Mouse (Mus musculus): Measurements from ENCODE around the gene Tcte2. TPM values are rescaled to one million over a fixed set of nuclear protein-coding genes. Genes with fewer than 3 reads are reported as not detected.

Tcte2 gene
- polyA plus RNA-seq, 1 experiment from 2014 or later, result 6.8 TPM

GRCm38 (mm10) chr17:13671732-13672131, 89.9 kb downstream of the Tcte2 start:
- DNase-seq (ENCODE audit: low spot score) (no peak), ATAC-seq (ENCODE audit: insufficient read depth, low FRiP score, low TSS enrichment) (no peak)
- no peak overlapping the region for H3K4me3 ChIP-seq (ENCODE audit: low read depth, low read length)
- no peak overlapping the region for H3K27ac ChIP-seq (ENCODE audit: low read depth, low read length)
- peaks cover 31% of the 10 kb centered on the region for H3K4me1 ChIP-seq (ENCODE audit: control insufficient read depth, insufficient read depth, low read length)
- H3K9me3 ChIP-seq (ENCODE audit: control insufficient read depth, low read length), result no peaks in the 10 kb centered on the region
- no peak overlapping the region for H3K4me2 ChIP-seq (ENCODE audit: low read depth)
- no peak overlapping the region for H3K9ac ChIP-seq (ENCODE audit: low read length)
- 62% methylated on average over 4 of the region's 4 CpGs for WGBS
- no peaks in the 10 kb centered on the region for H3K36me3 ChIP-seq (ENCODE audit: control insufficient read depth, insufficient read depth, low read length)
- no peaks in the 10 kb centered on the region for H3K27me3 ChIP-seq (ENCODE audit: control insufficient read depth, insufficient read depth, low read length)

GRCm38 (mm10) chr17:13670227-13670626, 91.4 kb downstream of the Tcte2 start:
- DNase-seq (ENCODE audit: low spot score), result no peak
- Histone ChIP-seq H3K27ac (ENCODE audit: low read depth, low read length) (no peak overlapping the region), H3K9ac (ENCODE audit: low read length) (no peak overlapping the region), H3K4me2 (ENCODE audit: low read depth) (no peak overlapping the region), H3K4me1 (ENCODE audit: control insufficient read depth, insufficient read depth, low read length) (peaks cover 31% of the 10 kb centered on the region), H3K9me3 (ENCODE audit: control insufficient read depth, low read length) (no peaks in the 10 kb centered on the region), H3K27me3 (ENCODE audit: control insufficient read depth, insufficient read depth, low read length) (no peaks in the 10 kb centered on the region), H3K4me3 (ENCODE audit: low read depth, low read length) (no peak overlapping the region), H3K36me3 (ENCODE audit: control insufficient read depth, insufficient read depth, low read length) (no peaks in the 10 kb centered on the region)
- no peak for ATAC-seq (ENCODE audit: insufficient read depth, low FRiP score, low TSS enrichment)

- ATAC-seq (ENCODE audit: insufficient read depth, low FRiP score, low TSS enrichment), result no peak; the same call in 1 of the 2 replicates
- Histone ChIP-seq H3K36me3 (ENCODE audit: control insufficient read depth, insufficient read depth, low read length) (no peaks in the 10 kb centered on the region), H3K27me3 (ENCODE audit: control insufficient read depth, insufficient read depth, low read length) (no peaks in the 10 kb centered on the region), H3K4me3 (ENCODE audit: low read depth, low read length) (no peak overlapping the region), H3K27ac (ENCODE audit: low read depth, low read length) (peak overlapping the region; percentile 92; the same call in 1 of the 2 replicates), H3K9ac (ENCODE audit: low read length) (peak overlapping the region; percentile 30; the same call in 1 of the 2 replicates), H3K4me2 (ENCODE audit: low read depth) (peak overlapping the region; percentile 23; the same call in 1 of the 2 replicates), H3K4me1 (ENCODE audit: control insufficient read depth, insufficient read depth, low read length) (peaks cover 31% of the 10 kb centered on the region), H3K9me3 (ENCODE audit: control insufficient read depth, low read length) (no peaks in the 10 kb centered on the region)
- 29% methylated on average over 8 of the region's 8 CpGs for WGBS
- no peak for DNase-seq (ENCODE audit: low spot score)
Measured at GRCm38 (mm10) chr17:13669206-13669605, 92.4 kb downstream of the Tcte2 start.

DNA sequence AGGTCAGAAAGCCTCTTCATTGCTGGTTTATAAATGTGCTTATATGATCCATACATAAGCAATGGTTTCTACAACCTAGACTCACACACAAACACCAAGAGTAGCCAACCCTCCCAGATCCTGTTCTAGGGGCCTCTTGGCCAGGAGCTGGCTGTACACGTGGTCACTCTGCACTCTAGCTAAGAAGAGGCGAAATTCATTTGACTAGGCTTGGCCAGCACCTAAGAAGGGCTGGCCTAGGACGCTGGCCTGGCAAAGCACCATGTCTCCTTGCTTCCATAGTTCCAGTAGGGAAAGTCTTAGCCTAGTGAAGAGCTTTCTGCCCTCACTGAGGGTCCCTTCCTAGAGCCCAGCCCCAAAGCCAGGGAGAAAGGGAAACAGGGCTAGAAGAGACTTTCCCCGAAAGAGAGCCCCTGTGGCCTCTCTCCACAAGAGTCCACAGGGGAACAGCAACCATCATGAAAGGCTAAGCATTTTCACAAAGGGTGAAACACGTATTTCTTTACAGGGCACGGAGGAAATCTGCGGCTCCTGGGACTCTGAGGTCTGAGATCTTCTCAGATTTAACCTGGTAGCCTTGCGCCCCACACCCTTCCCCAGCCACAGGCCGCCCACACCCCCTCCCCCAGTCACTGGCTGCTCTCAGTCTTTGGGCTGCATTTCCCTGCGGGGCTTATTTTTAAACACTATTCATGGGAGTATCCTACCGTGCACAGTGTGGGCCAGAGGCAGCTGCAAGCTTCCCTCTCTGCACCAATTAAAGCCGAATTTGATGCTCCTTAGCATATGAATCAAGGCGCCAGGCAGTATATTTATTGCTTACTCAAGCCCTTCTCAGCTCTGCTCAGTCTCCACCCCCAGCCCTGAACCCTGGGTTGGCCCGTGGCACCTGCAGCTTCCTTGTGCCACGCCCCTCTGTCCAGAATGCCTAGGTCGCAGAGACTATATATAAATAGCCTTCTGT, 93.3 kb downstream of the Tcte2 start:
- Histone ChIP-seq H3K27ac (ENCODE audit: low read depth, low read length) (peak overlapping the region; percentile 92), H3K9ac (ENCODE audit: low read length) (peak overlapping the region; percentile 52), H3K36me3 (ENCODE audit: control insufficient read depth, insufficient read depth, low read length) (no peaks in the 10 kb centered on the region), H3K4me3 (ENCODE audit: low read depth, low read length) (0 out of 2 replicates have a peak overlapping the region, but pooled peaks have one; percentile 6), H3K27me3 (ENCODE audit: control insufficient read depth, insufficient read depth, low read length) (no peaks in the 10 kb centered on the region), H3K4me2 (ENCODE audit: low read depth) (peak overlapping the region; percentile 26), H3K9me3 (ENCODE audit: control insufficient read depth, low read length) (no peaks in the 10 kb centered on the region), H3K4me1 (ENCODE audit: control insufficient read depth, insufficient read depth, low read length) (peaks cover 31% of the 10 kb centered on the region)
- DNase-seq (ENCODE audit: low spot score), result peak; percentile 77
- peak; percentile 91 for ATAC-seq (ENCODE audit: insufficient read depth, low FRiP score, low TSS enrichment)
- 8% methylated on average over 16 of the region's 16 CpGs for WGBS

DNA sequence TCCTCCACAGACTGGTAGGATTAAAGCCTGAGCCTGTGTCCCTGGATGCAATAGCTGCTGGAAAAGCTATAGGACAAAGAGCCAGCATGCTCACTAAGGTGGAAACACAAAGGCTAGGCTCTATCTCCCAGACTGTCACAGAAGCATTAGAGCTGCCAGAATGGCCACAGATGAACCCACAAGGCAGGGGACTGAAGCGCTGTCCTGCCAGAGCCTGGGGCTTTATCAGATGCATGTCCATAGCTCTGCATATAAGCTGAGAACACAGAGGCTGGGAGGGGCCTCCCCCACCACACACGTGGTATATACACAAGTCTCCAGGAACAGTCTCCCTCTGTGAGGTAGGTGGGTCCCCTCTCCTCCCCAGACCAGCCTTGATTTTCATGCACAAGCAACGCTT, 94.6 kb downstream of the Tcte2 start:
- H3K36me3 ChIP-seq (ENCODE audit: control insufficient read depth, insufficient read depth, low read length), result no peaks in the 10 kb centered on the region
- peak; percentile 47 for DNase-seq (ENCODE audit: low spot score)
- no peak overlapping the region for H3K4me2 ChIP-seq (ENCODE audit: low read depth)
- peaks cover 31% of the 10 kb centered on the region for H3K4me1 ChIP-seq (ENCODE audit: control insufficient read depth, insufficient read depth, low read length)
- WGBS, result 38% methylated on average over 3 of the region's 3 CpGs
- no peaks in the 10 kb centered on the region for H3K27me3 ChIP-seq (ENCODE audit: control insufficient read depth, insufficient read depth, low read length)
- H3K4me3 ChIP-seq (ENCODE audit: low read depth, low read length), result no peak overlapping the region
- H3K9me3 ChIP-seq (ENCODE audit: control insufficient read depth, low read length), result no peaks in the 10 kb centered on the region
- H3K27ac ChIP-seq (ENCODE audit: low read depth, low read length), result peak overlapping the region; percentile 54
- ATAC-seq (ENCODE audit: insufficient read depth, low FRiP score, low TSS enrichment), result peak; percentile 46
- no peak overlapping the region for H3K9ac ChIP-seq (ENCODE audit: low read length)

DNA sequence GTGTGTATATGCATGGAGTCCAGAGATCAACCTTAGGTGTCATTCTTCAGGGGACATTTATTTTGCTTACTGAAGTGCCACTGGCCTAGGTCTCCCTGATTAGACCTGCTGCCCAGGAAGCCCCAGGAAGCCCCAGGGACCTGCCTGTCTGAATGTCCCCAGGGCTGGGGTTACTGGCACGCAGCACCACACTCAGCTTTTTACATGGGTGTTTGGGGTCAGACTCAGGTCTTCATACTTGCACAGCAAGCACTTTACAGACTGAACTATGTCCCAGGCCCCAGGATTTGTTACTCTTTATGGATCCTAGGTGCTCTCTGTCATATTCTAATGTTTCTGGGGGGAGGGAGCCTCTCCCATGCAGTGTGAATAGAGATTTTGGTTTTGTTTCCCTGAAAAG, 95.9 kb downstream of the Tcte2 start:
- WGBS, result 71% methylated on average over 1 of the region's 1 CpGs
- H3K36me3 ChIP-seq (ENCODE audit: control insufficient read depth, insufficient read depth, low read length), result no peaks in the 10 kb centered on the region
- no peak overlapping the region for H3K27ac ChIP-seq (ENCODE audit: low read depth, low read length)
- no peak overlapping the region for H3K9ac ChIP-seq (ENCODE audit: low read length)
- no peak for DNase-seq (ENCODE audit: low spot score)
- no peak for ATAC-seq (ENCODE audit: insufficient read depth, low FRiP score, low TSS enrichment)
- no peaks in the 10 kb centered on the region for H3K9me3 ChIP-seq (ENCODE audit: control insufficient read depth, low read length)
- H3K27me3 ChIP-seq (ENCODE audit: control insufficient read depth, insufficient read depth, low read length), result no peaks in the 10 kb centered on the region
- H3K4me1 ChIP-seq (ENCODE audit: control insufficient read depth, insufficient read depth, low read length), result peaks cover 31% of the 10 kb centered on the region
- no peak overlapping the region for H3K4me2 ChIP-seq (ENCODE audit: low read depth)
- H3K4me3 ChIP-seq (ENCODE audit: low read depth, low read length), result no peak overlapping the region

DNA sequence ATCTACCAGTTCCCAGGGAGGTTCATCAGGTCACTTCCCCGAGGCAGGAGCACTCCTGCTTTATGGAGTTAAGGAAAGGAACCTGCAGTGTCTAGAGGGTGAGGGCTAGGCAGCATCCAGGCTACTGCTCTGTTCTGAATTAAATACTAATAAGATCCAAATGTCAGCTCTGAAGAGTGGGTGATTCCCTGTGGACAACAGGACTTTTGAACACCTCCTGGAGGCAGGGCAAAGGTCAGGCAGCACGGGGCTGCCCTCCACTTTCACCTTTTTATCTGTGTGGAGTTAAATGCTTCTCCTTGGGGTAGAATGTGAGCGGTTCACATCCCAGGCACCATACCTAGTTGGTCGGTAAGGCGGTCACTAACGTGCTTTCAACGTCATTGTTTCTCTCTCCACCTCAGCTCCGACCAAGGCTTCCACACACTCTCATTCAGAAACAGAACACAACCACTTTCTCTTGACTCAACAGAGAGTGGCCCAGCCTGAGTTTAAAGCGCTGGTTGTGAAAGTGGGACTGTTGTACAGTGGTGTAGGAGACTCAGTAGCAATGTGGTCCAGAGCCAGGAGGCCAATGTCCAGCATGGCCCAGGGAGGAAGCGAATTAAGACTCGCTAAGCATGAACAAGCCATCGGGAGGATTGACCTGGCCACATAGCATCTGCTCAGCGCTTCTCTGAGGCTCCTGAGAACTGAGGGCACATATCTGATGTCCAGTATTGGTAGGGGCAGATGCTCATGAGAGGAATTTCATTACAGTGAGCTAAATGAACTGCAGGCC, 98.0 kb downstream of the Tcte2 start:
- H3K27me3 ChIP-seq (ENCODE audit: control insufficient read depth, insufficient read depth, low read length), result no peaks in the 10 kb centered on the region
- no peak overlapping the region for H3K4me3 ChIP-seq (ENCODE audit: low read depth, low read length)
- H3K9ac ChIP-seq (ENCODE audit: low read length), result no peak overlapping the region
- no peak overlapping the region for H3K27ac ChIP-seq (ENCODE audit: low read depth, low read length)
- no peaks in the 10 kb centered on the region for H3K9me3 ChIP-seq (ENCODE audit: control insufficient read depth, low read length)
- H3K4me1 ChIP-seq (ENCODE audit: control insufficient read depth, insufficient read depth, low read length), result peaks cover 22% of the 10 kb centered on the region
- H3K4me2 ChIP-seq (ENCODE audit: low read depth), result no peak overlapping the region
- no peaks in the 10 kb centered on the region for H3K36me3 ChIP-seq (ENCODE audit: control insufficient read depth, insufficient read depth, low read length)
- ATAC-seq (ENCODE audit: insufficient read depth, low FRiP score, low TSS enrichment), result no peak
- DNase-seq (ENCODE audit: low spot score), result no peak
- 78% methylated on average over 13 of the region's 13 CpGs for WGBS
